Mouse (Mus musculus): ENCODE data around the gene Nbl1. TPM values are rescaled to one million over a fixed set of nuclear protein-coding genes. Genes with fewer than 3 reads are reported as not detected.
A peak's percentile ranks its signal among the peaks of the same experiment; 100 is the strongest.

Gene Nbl1
- total and polyA plus RNA-seq, 3 experiments = 0.14 TPM; not detected in 2

DNA sequence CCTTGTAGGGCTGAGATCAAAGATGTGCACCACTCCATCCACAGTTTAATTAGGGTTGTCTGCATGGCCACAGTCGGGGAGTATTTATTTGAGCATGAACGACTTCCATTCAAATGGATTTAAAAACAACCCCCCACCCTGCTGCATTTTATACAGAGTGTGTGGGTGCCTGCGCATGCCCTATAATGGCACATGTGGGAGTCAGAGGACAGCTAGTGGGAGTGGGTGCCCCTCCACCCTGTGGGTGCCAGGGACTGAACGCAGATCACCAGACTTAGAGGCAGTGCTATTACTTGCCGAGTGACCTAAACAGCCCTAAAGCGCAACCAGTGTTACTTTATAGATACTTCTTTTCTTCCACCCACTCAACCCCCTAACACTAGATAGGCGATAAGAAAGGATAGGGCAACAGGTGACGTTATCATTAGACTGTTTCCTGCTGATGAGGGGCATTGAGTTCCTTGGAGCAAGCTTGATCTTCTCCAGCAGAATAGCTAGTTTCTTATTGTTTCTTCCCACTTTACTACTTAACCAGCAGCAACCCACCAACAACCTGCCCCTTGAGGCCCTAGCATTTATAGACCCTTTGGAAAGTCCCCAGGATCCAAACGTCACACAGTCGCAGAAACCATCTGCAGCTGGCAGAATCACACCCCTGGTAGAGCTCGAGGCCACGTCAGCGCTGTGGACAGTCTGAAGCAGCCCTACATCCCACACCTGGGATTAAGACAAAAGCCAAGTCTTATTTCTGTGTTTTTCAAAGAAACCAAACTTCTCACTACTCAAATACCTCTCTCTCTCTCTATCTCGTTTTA lies 39.3 kb upstream of the Nbl1 start (continued):
- TF ChIP-seq SMC3 (IDR thresholded peaks at IDR 0.05; ENCODE audit: low read depth, low read length) = no peak
- TF ChIP-seq GABPA (IDR thresholded peaks at IDR 0.05; ENCODE audit: low read depth, low read length) = no peak
- no peak for TF ChIP-seq ZKSCAN1 (IDR thresholded peaks at IDR 0.05; ENCODE audit: low read depth, low read length)
- TF ChIP-seq RAD21 (IDR thresholded peaks at IDR 0.05; ENCODE audit: low read depth, low read length) = no peak
- no peak for TF ChIP-seq CHD2 (IDR thresholded peaks at IDR 0.05; ENCODE audit: low read length)
- TF ChIP-seq JUND (IDR thresholded peaks at IDR 0.05; ENCODE audit: low read depth, low read length) = no peak; the same call in 1 of the 2 replicates
- no peak for TF ChIP-seq MAZ (IDR thresholded peaks at IDR 0.05; ENCODE audit: low read depth, low read length)
- TF ChIP-seq TBP (IDR thresholded peaks at IDR 0.05; ENCODE audit: low read depth, low read length) = peak; percentile 72; the same call in 1 of the 2 replicates
- TF ChIP-seq KAT2A (conservative IDR thresholded peaks at IDR 0.05; ENCODE audit: low read depth, low read length) = no peak
- no peak for TF ChIP-seq MEF2A (IDR thresholded peaks at IDR 0.05; ENCODE audit: extremely low read depth, insufficient replicate concordance, low read depth, low read length, poor library complexity, severe bottlenecking)
- no peak for TF ChIP-seq POLR2AphosphoS2 (IDR thresholded peaks at IDR 0.05; ENCODE audit: low read length)

DNA sequence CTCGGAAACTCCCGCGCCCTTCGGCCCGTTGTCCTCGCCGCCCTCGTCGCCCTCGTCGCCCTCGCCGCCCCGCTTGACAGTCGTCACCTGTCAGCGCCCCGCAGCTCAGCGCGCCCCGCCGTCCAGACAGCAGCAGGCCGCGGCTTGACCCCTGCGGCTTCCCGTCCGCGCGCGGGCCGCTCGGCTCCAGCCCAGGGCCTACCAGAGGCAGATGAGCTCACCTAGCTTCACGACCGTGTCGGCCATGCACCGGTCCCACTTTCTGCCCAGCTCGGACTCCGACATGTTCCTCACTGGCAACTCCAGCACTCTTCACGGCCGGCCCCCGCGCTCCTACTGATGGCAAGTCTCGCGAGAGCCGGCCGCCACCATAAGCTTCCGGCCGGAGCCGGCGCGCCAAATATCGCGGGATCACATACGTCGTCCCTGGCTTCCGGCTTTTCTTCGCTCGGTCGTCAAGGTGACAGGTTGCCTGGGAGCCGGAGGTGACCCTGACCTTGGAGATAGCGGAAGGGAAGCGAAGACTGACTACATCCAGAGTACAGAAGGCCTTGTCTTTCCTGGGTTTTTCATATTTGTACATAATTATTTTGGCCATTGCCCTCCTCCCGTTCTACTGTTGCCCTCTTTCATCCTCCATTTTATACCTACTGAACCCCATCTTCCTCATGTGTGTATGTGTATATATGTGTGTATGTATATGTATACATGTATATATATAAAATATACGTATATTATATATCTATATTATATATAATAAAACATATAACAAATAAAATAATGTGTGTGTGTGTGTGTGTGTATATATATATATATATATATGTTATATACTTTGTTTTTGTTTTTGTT lies 38.1 kb upstream of the Nbl1 start, which contains the start of gene Minos1:
Minos1 (minus strand) TSS at position 413 of the 849 bp plus-strand sequence.
- Histone ChIP-seq H3K27ac (ENCODE audit: control insufficient read depth, low read depth, low read length) (peak within 1 kb of the TSS; percentile 97), H3K4me1 (ENCODE audit: control insufficient read depth in 1 of 2, insufficient read depth in 2 of 2, low read length in 2 of 2) (peaks cover 3 to 10% of the 10 kb centered on the region in 2 experiments), H3K79me2 (ENCODE audit: control insufficient read depth, insufficient read depth, low read length, poor library complexity) (peaks cover 46% of the 10 kb centered on the region), H3K36me3 (ENCODE audit: control insufficient read depth in 1 of 2, insufficient read depth in 2 of 2, low read length in 2 of 2) (peaks cover 0 to 15% of the 10 kb centered on the region in 2 experiments; a peak in 2 of 4 replicates), H3K27me3 (ENCODE audit: control insufficient read depth in 1 of 2, insufficient read depth in 2 of 2, low read length in 2 of 2) (no peaks in the 10 kb centered on the region), H3K9ac (ENCODE audit: control insufficient read depth, low read depth, low read length, poor library complexity, severe bottlenecking) (peak within 1 kb of the TSS; percentile 95), H3K4me3 (ENCODE audit: control insufficient read depth in 1 of 2, insufficient read depth in 1 of 2, low read depth in 2 of 2, low read length in 2 of 2) (peak within 1 kb of the TSS; percentile 59 to 95), H3K9me3 (replicated peaks; ENCODE audit: insufficient read depth, low read length) (no peaks in the 10 kb centered on the region)
- TF ChIP-seq MXI1 (IDR thresholded peaks at IDR 0.05; ENCODE audit: low read depth, low read length) (peak; percentile 80), TAL1 (IDR thresholded peaks at IDR 0.05; ENCODE audit: low read length) (no peak), MEF2A (IDR thresholded peaks at IDR 0.05; ENCODE audit: extremely low read depth, insufficient replicate concordance, low read depth, low read length, poor library complexity, severe bottlenecking) (no peak), MYC (IDR thresholded peaks at IDR 0.05; ENCODE audit: low read depth, low read length) (no peak), ELF1 (IDR thresholded peaks at IDR 0.05; ENCODE audit: low read depth, low read length) (peak; percentile 97), POLR2A (IDR thresholded peaks at IDR 0.05; ENCODE audit: control insufficient read depth in 1 of 2, insufficient read depth in 1 of 2, low read depth in 1 of 2, low read length in 2 of 2, poor library complexity in 1 of 2) (peak; percentile 87 to 94), HCFC1 (IDR thresholded peaks at IDR 0.05; ENCODE audit: low read depth, low read length) (peak; percentile 92), ZKSCAN1 (IDR thresholded peaks at IDR 0.05; ENCODE audit: low read depth, low read length) (no peak), UBTF (IDR thresholded peaks at IDR 0.05; ENCODE audit: borderline replicate concordance, insufficient read depth, low read depth, low read length) (no peak), ZMIZ1 (IDR thresholded peaks at IDR 0.05; ENCODE audit: low read depth, low read length) (no peak), MAZ (IDR thresholded peaks at IDR 0.05; ENCODE audit: low read depth, low read length) (peak; percentile 17; the same call in 1 of the 2 replicates), E2F4 (IDR thresholded peaks at IDR 0.05; ENCODE audit: borderline replicate concordance, low read depth, low read length) (no peak), TCF12 (IDR thresholded peaks at IDR 0.05; ENCODE audit: low read depth, low read length) (peak; percentile 67; the same call in 1 of the 2 replicates), POLR2AphosphoS2 (IDR thresholded peaks at IDR 0.05; ENCODE audit: low read length) (peak; percentile 59; the same call in 1 of the 2 replicates), NELFE (IDR thresholded peaks at IDR 0.05; ENCODE audit: low read depth, low read length) (peak; percentile 87), SIN3A (IDR thresholded peaks at IDR 0.05; ENCODE audit: low read length) (peak; percentile 91), TBP (IDR thresholded peaks at IDR 0.05; ENCODE audit: low read depth, low read length) (peak; percentile 84), CHD2 (IDR thresholded peaks at IDR 0.05; ENCODE audit: low read length) (peak; percentile 100), POLR2AphosphoS5 (IDR thresholded peaks at IDR 0.05; ENCODE audit: borderline replicate concordance, low read depth, low read length) (no peak)
- DNase-seq (ENCODE audit: low read depth, low spot score) = peak; percentile 99

Measured in MEL (cell line).